Mouse (Mus musculus): ENCODE results near the gene Rnf216.

DNA sequence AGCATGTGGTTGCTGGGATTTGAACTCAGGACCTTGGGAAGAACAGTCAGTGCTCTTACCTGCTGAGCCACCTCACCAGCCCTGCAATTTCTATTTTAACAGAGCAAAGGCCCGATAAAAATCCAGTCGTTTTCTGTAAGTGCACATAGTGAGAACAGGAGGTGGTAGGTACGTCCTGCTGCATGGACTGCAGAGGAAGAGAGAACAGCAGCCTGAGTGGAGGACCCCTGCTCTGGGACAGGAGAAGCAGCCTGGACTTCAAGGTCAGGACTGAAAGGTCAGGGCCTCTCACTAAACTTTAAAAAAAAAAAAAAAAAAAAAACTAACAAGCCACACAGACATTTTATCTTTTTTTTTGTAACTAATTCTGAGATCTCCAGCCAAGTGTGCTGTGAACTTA is 50.5 kb downstream of the Rnf216 start:
- TF ChIP-seq CTCF (IDR thresholded peaks at IDR 0.05; ENCODE audit: extremely low read depth, insufficient read depth, low read length) (no peak), POLR2A (IDR thresholded peaks at IDR 0.05; ENCODE audit: extremely low read depth, insufficient read depth, low read length) (no peak)

All from cortical plate, adult 2 months (tissue).